In genomic region chr13:11164130-11164529, GRCm38 (mm10) we compare ENCODE assay signal across 21 mouse cellular contexts.
"Had no signal": no experiment of that assay in that cellular context is flagged by ENCODE, and none has a peak within 500 bp of the region (broad histone marks: within the 10 kb centered on the region; RNA-seq: fewer than 3 reads in every experiment).

No protein-coding gene starts in this region.

- DNase-seq: cerebellum, adult 8-10 months; cerebellum, adult 9-10 months; cerebellum, adult 9-11 months; cerebellum, postnatal 10 days; cerebellum, postnatal 14 days; cerebellum, postnatal 25 days; cerebellum, postnatal 36 days; embryo, embryonic 11 days; forebrain, postnatal 0 days; gastrocnemius, adult 2 months; gastrocnemius, postnatal 10 days; gastrocnemius, postnatal 14 days; gastrocnemius, postnatal 25 days; gastrocnemius, postnatal 36 days; heart, adult 11 months; heart, adult 18-20 months; heart, adult 2 months had no signal

- ATAC-seq: forebrain, embryonic 13.5 days; forebrain, embryonic 14.5 days; forebrain, embryonic 15.5 days; forebrain, embryonic 16.5 days; forebrain, postnatal 0 days had no signal
